Mouse (Mus musculus) lung, adult 2 months (tissue): ENCODE measurements around the gene Cmc2.

Source experiments
- CTCF ChIP-seq: fragments of 200-500 bp; IDR thresholded peaks from 2 replicates; pipeline ENCODE4 v1.5.1; 2011; ENCODE audit warnings: mild to moderate bottlenecking, low read length, control low read depth; ENCODE audit not compliant: insufficient read depth
- POLR2A ChIP-seq: fragments of 200-500 bp; IDR thresholded peaks from 2 replicates; pipeline ENCODE4 v1.6.1; 2011; ENCODE audit warnings: low read depth, mild to moderate bottlenecking, control low read depth, low read length, borderline replicate concordance; ENCODE audit errors: extremely low read depth

DNA sequence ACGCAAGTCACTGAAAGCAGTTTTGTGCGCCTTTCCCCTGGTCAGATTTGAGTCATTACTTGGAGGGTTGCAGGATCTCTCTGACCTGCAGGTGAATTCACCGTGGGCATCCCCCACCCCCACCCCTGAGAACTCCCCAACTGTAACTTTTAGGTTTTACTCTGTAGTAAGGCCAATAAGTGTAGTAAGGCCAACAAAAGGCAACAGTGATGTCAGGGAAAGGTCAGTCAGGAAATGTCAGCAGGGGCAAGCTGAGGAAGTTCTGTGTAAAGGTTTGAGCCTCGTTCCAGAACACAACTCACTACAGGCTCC lies 23.1 kb upstream of the Cmc2 start:
- TF ChIP-seq POLR2A (no peak), CTCF (no peak)
